Mouse (Mus musculus): ENCODE data around the gene Mypop. TPM values are rescaled to one million over a fixed set of nuclear protein-coding genes. Genes with fewer than 3 reads are reported as not detected.

The Mypop gene
- polyA plus RNA-seq (2012; rRNA removed) = 12.2 and 13.7 TPM in 2 replicates

DNA sequence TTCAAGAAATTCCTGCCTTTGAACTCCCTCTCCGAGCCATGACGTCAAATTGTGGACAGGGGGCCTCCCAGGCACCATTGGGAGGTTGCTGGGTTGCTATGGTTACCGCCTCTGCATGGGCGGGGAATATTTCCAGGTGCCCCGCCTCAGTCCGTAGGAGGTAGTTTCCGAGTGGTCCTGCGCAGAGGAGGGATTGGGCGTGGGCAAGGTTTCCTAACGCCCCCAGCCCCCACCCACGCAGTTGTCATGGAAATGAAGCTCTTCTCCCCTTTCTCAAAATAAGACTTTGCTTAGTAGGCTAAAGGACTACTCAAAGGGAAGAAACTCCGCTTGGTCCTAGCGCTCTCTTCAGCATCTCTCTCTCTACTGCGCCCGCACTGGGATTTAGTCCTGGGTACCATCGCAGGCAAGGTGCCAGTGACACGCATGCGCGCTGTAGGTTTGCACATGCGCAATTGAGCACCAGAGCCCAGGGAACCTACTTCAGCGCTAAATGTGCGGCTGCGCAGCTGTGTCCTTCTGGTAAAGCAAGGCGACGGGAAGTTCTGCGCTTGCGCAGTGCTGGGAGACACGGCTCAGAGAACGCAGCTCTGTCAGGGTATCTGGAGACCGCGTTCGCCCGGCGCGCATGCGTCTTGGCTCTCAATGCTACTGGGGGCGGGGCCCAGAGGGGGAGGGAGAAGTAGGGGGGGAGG is at the start of gene Mypop:
Gene Mypop, plus strand, starts transcription at position 645 of the 695 bp plus-strand sequence.

GRCm38 (mm10) chr7:18987100-18987499 is 3.9 kb upstream of the Mypop start, which contains the start of gene Nanos2:
Gene Nanos2 (plus strand): TSS chr7:18987400.

DNA sequence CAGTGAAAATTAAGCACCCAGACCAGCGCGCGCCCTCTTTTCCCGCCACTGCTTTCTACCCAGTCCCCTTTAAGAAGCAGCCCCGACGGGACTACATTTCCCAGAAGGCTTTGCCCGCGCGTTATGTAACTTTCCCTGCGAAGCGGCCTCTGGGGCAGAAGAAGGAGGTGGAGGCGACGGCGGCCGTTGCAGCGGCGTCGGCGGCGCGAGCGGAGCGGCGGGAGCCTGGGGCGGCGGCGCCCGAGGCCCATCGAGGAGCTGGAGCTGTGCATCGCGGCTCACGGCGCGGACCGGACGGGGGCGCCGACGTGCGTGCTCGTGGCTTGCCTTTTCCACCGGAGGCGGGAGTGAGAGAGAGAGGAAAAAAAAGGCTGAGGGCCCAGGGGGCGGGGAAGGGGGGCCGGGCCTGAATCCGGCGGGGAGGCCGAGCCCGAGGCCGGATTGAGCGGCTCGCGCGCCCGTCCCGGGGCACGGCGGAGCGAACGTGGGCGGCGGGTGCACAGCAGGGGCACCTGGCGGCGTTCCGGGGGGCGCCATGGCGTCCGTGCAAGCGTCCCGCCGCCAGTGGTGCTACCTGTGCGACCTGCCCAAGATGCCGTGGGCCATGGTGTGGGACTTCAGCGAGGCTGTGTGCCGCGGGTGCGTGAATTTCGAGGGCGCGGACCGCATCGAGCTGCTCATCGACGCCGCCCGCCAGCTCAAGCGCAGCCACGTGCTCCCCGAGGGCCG is 13.0 kb downstream of the Mypop start, which contains the start of gene Irf2bp1:
Gene Irf2bp1, plus strand, starts transcription at position 143 of the 729 bp plus-strand sequence.

DNA sequence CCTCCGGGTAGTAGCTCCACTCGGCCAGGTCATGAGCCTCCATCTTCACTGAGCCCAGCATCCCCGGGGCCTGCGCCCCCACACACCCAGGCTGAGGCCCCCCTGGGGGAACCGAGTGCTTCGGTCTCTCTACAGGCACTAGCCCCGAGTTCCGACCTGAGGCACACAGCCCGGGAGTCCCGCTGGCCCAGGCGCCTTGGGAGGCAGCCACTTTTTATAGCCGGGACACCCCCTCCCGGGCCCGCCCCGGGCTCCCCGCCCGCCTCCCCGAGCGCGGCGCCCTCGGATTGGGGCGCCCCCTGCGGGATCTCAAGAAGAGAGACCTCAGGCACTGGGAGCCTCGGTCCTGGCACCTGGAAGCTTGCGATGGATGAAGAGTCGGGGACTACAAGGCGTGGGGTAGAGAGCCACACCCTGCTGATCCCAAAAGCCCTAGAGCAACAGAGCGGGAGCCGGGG is 32.3 kb downstream of the Mypop start, which contains the start of gene Foxa3:
Gene Foxa3, minus strand, starts transcription at position 182 of the 458 bp plus-strand sequence.

GRCm38 (mm10) chr7:19024096-19024506 is 33.1 kb downstream of the Mypop start, which contains the start of gene Sympk:
Gene Sympk (plus strand): TSS chr7:19024377.

Other genes with a start within 250 kb of the Mypop start
- 0.02 TPM in 1 of 2 replicates, not detected in the other for gene Psg19, start 192.7 kb upstream of the Mypop start, polyA plus RNA-seq (2012; rRNA removed)
- 0.19 and 0.21 TPM in 2 replicates for gene Psg17, start 169.6 kb upstream of the Mypop start, polyA plus RNA-seq (2012; rRNA removed)
- gene Mill2, start 151.3 kb upstream of the Mypop start, polyA plus RNA-seq (2012; rRNA removed) = 0.77 and 0.98 TPM in 2 replicates
- 6.9 and 7.9 TPM in 2 replicates for gene Pglyrp1, start 119.9 kb upstream of the Mypop start, polyA plus RNA-seq (2012; rRNA removed)
- 34.8 and 37.2 TPM in 2 replicates for gene Ccdc61, start 80.8 kb upstream of the Mypop start, polyA plus RNA-seq (2012; rRNA removed)
- gene Nova2, start 65.4 kb upstream of the Mypop start, polyA plus RNA-seq (2012; rRNA removed) = 25.7 and 28.5 TPM in 2 replicates
- 2.4 and 2.8 TPM in 2 replicates for gene Nanos2, start 3.8 kb upstream of the Mypop start, polyA plus RNA-seq (2012; rRNA removed)
- gene Irf2bp1, start 12.8 kb downstream of the Mypop start, polyA plus RNA-seq (2012; rRNA removed) = 48.6 and 51.4 TPM in 2 replicates
- 0.09 and 0.76 TPM in 2 replicates for gene Foxa3, start 32.3 kb downstream of the Mypop start, polyA plus RNA-seq (2012; rRNA removed)
- 94.7 and 95.7 TPM in 2 replicates for gene Sympk, start 33.1 kb downstream of the Mypop start, polyA plus RNA-seq (2012; rRNA removed)
- 0.06 and 0.13 TPM in 2 replicates for gene Rsph6a, start 63.4 kb downstream of the Mypop start, polyA plus RNA-seq (2012; rRNA removed)
- 154 and 161 TPM in 2 replicates for gene Dmwd, start 85.0 kb downstream of the Mypop start, polyA plus RNA-seq (2012; rRNA removed)
- 66.0 and 81.7 TPM in 2 replicates for gene Dmpk, start 92.6 kb downstream of the Mypop start, polyA plus RNA-seq (2012; rRNA removed)
- gene Six5, start 103.3 kb downstream of the Mypop start, polyA plus RNA-seq (2012; rRNA removed) = 20.6 and 32.0 TPM in 2 replicates
- gene Gm4969, start 127.1 kb downstream of the Mypop start, polyA plus RNA-seq (2012; rRNA removed) = 5.3 and 6.0 TPM in 2 replicates
- gene Fbxo46, start 128.6 kb downstream of the Mypop start, polyA plus RNA-seq (2012; rRNA removed) = 12.5 and 13.2 TPM in 2 replicates
- gene Qpctl, start 158.0 kb downstream of the Mypop start, polyA plus RNA-seq (2012; rRNA removed) = 15.7 and 17.0 TPM in 2 replicates
- 153 and 184 TPM in 2 replicates for gene Snrpd2, start 158.5 kb downstream of the Mypop start, polyA plus RNA-seq (2012; rRNA removed)
- gene Gipr, start 174.9 kb downstream of the Mypop start, polyA plus RNA-seq (2012; rRNA removed) = 12.0 and 19.1 TPM in 2 replicates
- 47.2 and 49.2 TPM in 2 replicates for gene Eml2, start 185.2 kb downstream of the Mypop start, polyA plus RNA-seq (2012; rRNA removed)
- gene Gpr4, start 221.3 kb downstream of the Mypop start, polyA plus RNA-seq (2012; rRNA removed) = 4.1 and 4.4 TPM in 2 replicates
- 25.6 and 27.9 TPM in 2 replicates for gene Opa3, start 237.1 kb downstream of the Mypop start, polyA plus RNA-seq (2012; rRNA removed)